Mouse (Mus musculus): ENCODE results near the gene Fndc3a.

Gene Fndc3a

DNA sequence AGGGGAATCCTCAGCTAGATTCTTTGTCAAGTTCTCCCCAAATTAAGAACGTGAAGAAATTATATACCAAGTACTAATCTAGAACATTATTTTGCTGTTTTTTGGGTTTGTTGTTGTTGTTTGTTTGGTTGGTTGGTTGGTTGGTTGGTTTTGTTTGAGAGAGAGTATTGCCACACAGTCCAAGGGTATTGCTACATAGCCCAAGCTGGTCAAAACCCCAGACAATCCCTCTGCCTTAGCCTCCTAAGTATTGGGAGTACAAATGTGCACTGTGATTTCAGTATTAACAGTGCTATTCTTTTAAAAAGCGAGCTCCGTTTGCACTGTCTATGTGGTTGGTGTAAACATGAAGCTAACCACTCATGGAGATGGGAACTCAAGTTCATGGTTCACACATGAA is 37.9 kb downstream of the Fndc3a start:
- DNase-seq (ENCODE audit: low spot score): no peak

DNA sequence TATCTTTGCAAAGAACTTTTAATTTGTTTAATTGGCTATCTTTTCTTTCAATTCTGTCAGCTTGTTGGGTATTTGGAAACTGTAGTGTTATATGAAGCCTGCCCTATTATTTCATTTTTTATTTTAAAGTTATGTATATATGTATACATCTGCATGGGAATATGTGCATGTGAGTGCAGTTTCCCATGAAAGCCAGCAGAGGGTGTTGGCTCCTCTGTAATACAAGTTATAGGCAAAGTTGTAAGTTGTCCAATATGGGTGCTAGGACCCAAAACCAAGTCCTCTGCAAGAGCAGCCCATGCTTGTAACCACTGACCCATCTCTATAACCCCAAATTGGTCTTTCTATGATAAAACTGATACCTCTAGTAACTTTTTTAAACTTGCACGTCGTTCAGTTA is 38.8 kb downstream of the Fndc3a start:
- no peak for DNase-seq (ENCODE audit: low spot score)

DNA sequence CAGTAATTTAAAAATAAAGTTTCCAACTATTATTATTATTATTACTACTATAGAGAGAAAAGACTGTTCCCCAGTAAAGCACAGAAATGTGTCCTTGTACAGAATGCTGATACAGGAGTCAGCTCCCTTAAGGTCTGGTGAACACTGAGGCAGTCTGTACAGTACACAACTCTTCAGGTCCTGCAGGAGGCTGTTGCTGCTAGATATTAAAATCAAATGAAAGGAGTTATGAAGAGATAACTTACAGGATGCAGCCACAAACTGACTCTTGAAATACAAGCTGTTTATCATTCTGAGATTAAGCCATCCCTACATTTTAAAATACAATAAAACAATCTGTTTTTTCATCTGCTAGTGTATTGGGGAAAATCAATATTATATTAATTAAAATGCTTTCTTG is 60.5 kb downstream of the Fndc3a start:
- DNase-seq (ENCODE audit: low spot score): no peak

DNA sequence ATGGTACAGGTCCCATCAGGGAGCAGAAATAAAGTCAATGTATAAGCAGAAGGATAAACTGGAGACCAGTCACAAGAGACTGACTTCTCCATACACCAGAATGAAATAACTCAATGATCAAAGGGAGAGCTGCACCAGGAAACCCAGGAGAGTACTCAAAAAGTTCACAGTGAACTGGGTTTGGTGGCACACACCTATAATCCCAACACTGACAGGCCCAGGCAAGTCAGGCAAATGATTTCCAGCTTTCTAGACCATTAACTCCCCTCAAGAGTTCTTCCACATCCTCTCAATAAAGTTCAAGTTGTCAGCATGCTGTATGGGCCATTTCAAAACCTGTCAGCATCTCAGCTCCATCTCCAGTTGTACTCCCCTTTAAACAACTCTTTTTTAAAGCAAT is 64.3 kb downstream of the Fndc3a start:
- DNase-seq (ENCODE audit: low spot score): no peak

DNA sequence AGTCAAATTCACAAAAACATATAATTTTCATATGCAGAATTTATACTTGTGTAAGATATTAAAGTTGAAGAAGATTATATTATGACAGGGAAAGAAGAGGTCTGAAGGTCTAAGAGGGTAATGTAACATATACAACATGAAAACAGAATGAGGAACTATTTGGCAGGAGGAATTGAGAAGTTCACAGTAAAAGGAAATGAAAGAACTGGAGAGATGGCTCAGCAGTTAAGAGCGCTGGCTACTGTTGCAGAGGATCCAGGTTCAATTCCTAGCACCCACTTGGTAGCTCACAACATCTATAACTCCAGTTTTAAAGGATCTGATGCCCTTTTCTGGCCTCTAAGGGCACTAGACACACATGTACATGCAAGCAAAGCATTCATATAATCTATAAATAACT is 65.2 kb downstream of the Fndc3a start:
- DNase-seq (ENCODE audit: low spot score): no peak

DNA sequence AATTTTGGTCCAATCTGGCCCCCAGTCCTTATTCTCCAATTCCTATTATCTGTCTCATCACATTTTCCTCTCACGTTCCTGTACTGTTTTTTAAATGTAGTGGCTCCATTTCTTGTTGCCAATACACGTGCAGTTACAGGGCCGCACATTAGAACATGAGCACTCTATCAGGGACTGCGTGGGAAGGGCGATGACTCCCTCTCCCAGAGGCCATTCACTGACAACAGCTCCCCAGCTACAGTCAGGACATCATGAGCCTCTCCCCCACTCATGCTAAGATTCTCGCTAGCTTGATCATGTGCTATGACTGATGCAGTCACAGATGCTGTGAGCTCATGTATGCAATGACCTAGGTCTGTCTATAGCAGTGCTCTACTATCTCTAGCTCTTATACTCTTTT is 71.3 kb downstream of the Fndc3a start:
- no peak for DNase-seq (ENCODE audit: low spot score)

DNA sequence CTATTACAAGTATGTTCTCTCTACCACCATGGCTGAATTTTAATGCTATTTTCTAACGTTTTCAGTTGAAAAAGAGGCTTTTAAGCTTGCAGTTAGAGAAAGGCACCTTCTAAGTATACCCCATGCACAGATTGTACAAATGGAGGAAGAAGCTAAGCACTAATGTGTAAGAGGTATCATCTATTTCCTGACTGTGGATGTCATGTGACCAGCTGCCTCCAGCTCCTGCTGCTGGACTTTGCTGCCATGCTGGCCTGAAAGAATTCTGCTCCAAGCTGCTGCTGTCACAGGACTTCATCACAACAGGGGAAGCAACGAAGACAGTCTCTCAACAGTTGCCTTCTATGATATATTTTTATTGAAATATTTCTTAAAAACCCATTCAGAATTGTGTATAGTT is 76.2 kb downstream of the Fndc3a start:
- DNase-seq (ENCODE audit: low spot score): no peak

DNA sequence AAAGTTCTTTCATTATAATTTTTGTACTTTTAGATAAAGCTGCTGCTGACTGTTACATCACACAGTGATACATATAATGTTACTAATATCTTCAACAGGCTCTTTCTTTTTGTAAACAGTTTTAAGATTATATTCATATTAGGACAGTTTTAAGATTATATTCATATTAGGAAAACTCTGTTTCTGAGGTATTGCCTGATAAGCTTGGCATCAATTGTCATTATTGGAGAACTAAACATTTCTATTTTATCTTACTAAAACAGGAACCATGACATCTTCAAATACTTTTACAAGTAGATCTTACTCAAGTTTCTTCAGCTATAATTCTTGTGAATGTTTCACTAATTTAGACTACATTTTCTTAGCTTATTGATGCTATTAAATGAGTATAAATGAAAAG is 84.4 kb downstream of the Fndc3a start:
- DNase-seq (ENCODE audit: low spot score): no peak

DNA sequence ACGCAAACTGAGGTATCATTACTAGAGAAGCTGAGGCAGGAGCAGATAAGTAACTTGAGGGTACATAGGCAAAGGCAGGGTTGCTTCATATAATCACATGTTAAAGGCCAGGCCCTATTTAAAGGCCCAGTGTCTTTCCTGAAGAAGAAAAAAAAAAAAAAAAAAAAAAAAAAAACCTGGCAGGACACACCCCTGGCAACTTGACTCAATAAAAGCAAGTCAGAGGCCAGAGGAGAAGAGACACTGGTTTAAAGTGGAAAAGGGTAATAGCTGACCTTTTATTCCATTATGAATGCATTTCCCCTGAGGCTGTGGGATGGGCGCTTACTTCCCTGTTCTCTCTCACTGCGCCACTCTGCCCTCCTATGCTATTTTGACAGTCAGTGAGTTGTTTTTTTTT is 105.7 kb downstream of the Fndc3a start:
- no peak for DNase-seq (ENCODE audit: low spot score)

DNA sequence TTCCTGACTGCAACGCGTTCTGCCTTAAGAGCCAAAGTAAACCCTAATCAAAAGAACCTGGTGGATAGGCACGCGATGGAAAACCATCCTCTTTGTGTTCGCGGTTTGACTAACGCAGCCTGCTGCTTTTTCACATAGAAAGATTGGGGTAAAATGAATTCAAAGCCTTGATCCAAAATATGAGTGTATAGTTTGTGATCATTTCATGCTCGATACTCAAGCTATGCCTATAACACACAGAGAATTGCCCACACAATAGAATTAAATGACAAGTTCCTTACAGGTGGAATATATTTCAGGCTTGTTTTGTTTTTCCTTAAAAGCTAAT is 106.6 kb downstream of the Fndc3a start:
- no peak for DNase-seq (ENCODE audit: low spot score)

DNA sequence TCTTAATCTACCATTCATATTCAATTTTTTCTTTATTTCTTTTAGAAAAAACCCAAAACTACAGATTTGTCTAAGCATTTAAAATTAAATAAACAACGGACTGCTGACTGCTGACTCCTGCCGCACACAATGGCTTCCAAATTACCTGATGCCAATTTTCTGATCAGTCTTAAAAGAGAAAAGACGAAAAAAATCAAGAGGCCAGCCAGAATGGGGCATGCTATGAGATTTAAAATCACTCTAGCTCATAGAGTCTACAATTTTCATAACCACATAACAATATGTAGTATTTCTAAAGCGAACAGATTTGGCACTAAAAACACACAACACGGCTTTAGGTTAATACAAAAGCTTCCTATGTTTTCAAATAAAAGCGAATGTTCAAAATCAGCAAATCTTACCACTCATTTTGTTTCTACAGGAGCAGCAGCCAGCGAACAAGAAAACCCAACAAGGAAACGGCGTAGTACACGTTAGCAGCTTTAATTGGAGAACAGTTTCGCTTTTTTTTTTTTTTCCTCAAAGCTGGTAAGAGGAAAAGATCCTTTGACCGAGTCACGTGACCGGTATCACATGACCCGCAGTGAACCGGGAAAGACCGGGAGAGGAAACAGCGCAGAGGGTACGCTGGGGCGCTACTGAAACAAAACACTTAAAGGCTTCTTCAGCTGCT is 107.1 kb downstream of the Fndc3a start:
- peak; percentile 92 for DNase-seq (ENCODE audit: low spot score)

DNA sequence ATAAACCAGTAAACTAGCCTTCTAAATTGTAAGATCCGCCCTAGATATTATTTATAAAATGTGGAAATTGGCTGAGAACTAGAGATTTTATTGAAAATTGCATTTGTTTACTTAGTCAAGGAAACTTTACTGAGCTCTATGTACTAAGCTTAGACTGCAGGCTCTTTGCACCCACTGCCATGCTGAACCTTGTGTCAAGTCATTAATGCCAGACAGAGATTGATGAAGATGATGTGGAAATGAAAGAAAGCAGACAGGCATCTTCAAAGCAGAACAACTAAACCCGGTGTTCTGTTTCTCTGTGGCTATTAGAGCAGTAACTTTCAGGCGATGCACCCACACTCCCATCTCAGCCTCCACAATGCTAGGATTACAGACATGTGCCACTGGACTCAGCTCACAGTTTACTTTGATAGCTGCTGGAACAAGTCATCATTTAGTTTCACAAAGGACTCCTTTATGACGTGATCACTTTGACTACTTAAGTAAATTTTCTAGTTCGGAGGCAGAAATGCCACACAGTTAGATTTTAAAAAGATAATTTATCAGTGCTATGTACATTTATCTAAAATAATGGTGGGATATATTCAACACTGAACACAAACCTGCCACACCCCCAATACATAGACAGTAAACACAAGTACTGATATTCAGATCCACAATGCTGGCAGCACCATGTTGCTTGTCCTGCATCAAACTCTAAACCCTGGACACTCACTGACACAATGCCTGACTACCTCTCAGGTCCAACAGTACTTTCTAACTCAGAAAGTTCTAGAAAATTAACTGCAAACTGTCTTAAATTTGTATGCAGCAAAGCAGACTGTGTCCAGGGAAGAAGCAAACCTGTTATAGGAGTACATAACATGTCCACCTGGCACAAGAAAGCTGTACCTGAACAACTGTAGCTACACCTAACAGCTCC is 108.2 kb downstream of the Fndc3a start:
- no peak for DNase-seq (ENCODE audit: low spot score)

DNA sequence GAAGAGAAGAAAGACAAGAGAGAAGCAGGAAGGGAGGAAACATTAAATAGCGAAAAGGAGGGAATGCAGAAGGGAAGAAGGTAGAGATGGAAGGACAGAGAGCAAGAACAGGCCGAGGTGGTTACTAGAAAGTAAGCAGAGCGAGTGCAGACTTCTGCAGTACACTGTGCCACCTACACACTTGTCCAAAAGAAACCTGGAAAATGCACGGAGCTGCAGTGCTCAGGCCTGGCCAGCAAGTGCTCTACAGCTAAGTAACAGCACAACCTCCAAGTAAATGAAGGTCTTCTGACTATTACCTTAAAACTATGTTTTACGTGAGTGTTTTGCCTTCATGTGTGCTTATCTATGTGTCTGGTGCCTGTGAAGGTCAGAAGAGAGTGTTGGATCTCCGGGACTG is 109.4 kb downstream of the Fndc3a start:
- DNase-seq (ENCODE audit: low spot score): no peak

DNA sequence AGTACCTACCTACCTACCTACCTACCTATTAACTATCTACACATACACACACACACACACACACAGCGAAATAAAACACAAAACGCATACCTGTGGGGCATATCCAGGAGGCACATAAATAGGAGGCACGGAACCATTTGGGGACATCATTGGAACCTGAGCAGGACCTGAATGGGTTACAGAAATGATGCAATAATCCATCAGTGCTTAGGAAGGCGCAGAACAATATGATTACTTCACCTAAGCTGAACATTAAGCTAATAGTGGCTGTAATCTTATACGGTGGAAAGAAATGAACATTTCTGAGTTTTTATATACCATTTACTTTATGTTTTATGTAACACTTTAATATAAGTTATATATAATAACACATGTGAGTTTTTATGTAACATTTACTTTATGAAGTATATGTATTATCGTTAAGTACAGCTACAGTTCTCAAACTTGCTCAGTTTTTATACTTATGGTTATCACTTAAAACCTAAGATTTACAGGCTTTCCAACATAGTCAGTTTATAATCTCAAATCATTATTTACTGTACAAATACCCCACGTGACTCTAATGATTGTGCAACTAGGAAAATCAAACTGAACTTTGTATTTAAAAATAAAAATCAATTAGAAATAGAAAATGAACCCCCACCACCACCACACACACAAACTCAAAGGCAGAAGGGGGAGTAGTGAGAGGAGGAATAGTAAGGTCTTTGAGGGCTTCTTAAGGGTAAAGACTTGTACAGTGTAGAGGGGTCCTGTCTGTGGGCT is 110.6 kb downstream of the Fndc3a start:
- no peak for DNase-seq (ENCODE audit: low spot score)

DNA sequence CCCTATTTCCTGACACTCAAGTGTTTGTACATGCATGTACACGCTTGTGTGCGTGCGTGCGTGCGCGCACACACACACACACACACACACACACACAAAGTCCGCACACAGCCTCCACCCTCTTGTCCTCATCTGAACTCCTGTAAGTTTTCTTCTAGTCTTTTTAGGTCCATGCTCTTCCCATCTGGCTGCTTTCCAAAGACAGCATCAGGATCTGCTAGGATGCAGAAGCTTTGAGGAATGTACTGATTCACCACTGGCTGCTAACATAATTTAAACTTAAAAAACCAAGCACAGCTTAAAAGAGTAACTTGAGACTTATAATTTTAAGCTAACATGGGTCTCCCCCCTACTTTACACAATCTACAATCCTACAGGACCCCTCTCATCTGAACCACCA is 115.6 kb downstream of the Fndc3a start:
- no peak for DNase-seq (ENCODE audit: low spot score)

DNA sequence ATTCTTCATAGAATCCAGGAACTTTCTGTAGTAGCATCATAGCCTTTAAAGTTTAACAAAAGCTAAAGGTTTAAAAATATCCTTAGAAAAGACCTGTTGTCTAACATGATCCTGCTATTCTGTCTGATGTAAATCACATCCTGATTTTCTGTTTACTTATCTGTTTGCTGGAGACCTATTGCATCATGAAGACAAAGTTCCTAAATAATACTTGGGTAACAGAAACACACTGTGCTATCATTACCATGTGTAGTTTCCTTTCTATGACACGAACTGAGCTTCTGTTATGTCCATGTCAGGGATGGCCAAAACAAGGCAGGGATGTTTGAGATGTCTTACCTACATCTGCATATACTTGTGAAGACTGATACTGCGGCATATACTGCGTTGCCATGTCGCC is 120.4 kb downstream of the Fndc3a start:
- DNase-seq (ENCODE audit: low spot score): no peak

DNA sequence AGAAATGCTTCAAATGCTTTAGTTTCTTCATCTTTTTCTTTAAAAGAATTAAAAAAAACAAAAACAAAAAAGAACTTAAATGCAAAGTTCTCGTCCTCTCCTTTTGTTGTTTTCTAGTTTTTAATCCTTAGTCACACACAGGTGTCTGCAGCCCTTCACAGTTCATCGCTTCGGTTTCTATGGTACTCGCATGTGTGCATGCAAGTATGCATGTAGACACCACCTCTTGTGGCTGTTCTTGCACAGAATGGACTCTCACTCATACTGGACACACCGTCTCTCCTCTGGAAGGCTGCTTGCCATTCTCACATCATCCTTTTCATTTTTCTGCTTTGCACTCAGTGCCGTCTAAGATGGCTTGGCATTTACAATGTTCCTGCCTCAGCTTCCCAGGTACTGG is 126.8 kb downstream of the Fndc3a start:
- DNase-seq (ENCODE audit: low spot score): no peak

DNA sequence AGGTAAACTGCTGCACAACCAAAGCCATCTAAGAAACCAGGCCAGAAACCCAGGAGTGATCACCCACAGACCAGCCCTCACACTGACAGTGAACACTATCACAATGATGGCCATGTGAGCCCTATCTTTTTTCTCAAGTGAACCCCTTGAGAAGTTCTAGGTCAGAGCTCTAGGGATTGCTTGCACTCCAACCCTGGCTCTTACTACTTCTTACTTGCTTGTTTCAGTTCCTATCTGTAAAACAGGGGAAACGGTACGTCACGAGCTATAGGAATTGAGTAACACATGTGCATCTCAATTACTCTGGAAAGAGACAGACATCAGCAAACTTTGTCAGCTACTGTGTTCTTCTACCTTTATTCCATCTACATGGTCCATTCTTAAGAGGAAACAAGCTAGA is 128.8 kb downstream of the Fndc3a start:
- DNase-seq (ENCODE audit: low spot score): no peak

DNA sequence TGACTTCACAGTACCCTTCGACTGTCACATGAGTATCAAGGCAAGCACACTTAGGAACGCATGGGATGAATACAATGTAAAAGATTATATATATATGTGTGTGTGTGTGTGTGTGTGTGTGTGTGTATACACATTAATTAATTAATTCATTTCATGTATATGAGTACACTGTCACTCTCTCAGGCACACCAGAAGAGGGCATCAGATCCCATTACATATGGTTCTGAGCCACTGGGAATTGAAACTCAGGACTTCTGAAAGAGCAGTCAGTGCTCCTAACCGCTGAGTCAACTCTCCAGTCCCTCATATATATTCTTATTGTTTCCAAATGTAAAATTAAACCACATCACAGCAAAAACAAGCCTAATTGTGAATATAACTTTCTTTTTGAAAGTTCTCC is 133.5 kb downstream of the Fndc3a start:
- no peak for DNase-seq (ENCODE audit: low spot score)

DNA sequence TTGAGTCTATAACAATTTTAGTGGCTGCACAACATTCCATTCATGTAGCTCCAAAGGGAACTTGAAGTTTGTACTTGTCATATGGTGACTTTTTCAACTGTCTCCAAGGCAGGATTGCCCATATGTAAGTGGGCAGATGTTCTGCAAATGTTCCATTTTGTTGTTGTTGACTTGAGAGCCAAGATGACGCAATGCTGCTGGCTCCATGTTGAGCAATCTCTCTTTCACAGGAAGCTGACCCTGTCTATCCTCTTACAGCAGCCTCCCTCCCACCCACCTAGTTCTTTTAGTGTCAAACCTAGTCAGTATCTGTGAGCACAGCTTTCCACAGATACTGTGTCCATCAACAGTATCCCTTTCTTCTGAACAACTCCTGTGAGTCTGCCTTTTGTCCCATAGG is 145.9 kb downstream of the Fndc3a start:
- no peak for DNase-seq (ENCODE audit: low spot score)

DNA sequence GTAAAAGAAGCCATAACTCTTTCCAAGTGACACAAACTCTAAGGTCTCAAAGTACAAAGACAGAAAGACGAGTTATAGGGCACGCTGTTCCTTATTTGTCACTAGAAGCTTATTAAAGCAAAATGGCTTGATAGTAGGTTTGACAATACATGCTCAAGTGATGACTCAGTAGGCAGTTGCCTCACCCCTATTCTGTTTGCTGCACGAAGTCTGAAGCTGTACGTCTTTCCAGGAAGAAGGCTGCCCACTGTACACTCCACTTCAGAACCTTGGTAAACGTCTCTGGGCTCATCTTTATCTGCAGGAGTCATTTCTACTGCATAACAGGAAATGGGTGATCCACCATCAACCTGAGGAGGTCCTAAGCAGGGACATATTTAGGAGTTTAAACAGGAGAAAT is 151.0 kb downstream of the Fndc3a start:
- no peak for DNase-seq (ENCODE audit: low spot score)

DNA sequence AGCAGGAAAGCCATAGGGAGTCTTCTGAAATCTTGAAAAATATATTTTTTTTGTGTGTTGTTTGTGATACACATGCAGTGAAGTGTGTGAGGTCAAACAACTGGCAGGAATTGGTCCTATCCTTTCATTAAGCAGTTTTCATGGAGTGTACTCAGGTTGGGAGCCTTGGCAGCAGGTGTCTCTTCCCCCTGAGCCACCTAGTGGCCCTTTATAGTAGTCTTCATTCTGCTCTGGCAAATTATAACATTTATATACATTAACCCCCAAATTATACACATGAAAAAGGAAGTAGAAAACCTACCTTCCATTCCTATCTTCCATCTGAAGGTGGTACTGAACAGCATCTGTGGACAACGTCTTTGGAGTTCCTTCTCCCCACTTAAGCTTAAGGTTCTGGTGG is 154.0 kb downstream of the Fndc3a start:
- DNase-seq (ENCODE audit: low spot score): no peak

DNA sequence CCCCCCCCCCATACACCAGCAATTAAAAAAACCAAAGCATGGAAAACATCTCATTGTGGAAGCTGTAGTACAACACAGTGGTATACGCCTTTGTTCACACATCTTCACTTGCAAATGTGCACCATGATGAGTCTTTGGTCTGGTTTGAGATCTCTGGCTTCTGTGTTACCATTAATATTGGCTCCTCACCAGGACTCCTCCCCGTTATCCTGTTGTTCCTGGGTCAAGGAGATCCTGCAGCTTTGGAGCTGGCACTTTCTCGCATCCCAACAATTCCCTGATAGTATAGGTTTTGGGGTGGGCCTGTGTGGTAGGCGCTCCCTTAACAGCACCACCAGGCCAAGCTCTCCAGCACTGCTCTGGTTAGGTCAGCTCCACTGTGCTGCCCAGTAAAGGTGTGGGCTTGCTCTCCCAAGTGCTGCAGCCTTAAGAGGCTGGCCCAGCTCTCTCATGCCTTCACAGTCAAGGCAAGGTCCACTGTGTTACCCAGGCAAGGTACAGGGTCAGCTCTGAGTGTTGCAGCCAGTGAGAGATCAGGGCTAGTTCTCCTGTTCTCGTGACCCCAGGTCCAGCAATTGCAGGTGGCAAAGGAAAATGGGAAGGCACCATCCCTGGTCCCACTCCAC is 173.3 kb downstream of the Fndc3a start:
- DNase-seq (ENCODE audit: low spot score): no peak

Data from urinary bladder, postnatal 14 days (tissue).